Mouse (Mus musculus): ENCODE results near the gene Cyren. TPM values are rescaled to one million over a fixed set of nuclear protein-coding genes. Genes with fewer than 3 reads are reported as not detected.

Gene Cyren
- polyA plus RNA-seq (2015; fragmentation: Nextera tagmentation; extraction: Ambion mirVana): 8.6 and 9.2 TPM in 2 replicates

GRCm38 (mm10) chr6:34877509-34878321 is at the start of gene Cyren:
Cyren (minus strand) TSS chr6:34878060.
- Histone ChIP-seq H3K9me3 (no peaks in the 10 kb centered on the region), H3K4me3 (peak within 1 kb of the TSS; percentile 78), H3K9ac (peak within 1 kb of the TSS; percentile 94), H3K4me1 (peaks cover 47% of the 10 kb centered on the region), H3K4me2 (peak within 1 kb of the TSS; percentile 77), H3K36me3 (peaks cover 43% of the 10 kb centered on the region), H3K27ac (replicated peaks) (peak within 1 kb of the TSS; percentile 96), H3K27me3 (replicated peaks) (no peaks in the 10 kb centered on the region)
- whole genome bisulfite sequencing: under 1% methylated on average over 53 of the region's 56 CpGs
- ATAC-seq (ENCODE audit: extremely low read depth, insufficient number of reproducible peaks, low FRiP score, low TSS enrichment): peak; percentile 84

GRCm38 (mm10) chr6:34927594-34927993 is 49.7 kb upstream of the Cyren start:
- ATAC-seq (ENCODE audit: extremely low read depth, insufficient number of reproducible peaks, low FRiP score, low TSS enrichment): no peak
- WGBS: 90% methylated on average over 8 of the region's 8 CpGs
- Histone ChIP-seq H3K36me3 (no peaks in the 10 kb centered on the region), H3K27ac (replicated peaks) (no peak overlapping the region), H3K9ac (no peak overlapping the region), H3K27me3 (replicated peaks) (no peaks in the 10 kb centered on the region), H3K4me3 (no peak overlapping the region), H3K4me1 (no peaks in the 10 kb centered on the region), H3K9me3 (no peaks in the 10 kb centered on the region), H3K4me2 (no peak overlapping the region)

- WGBS: 40% methylated on average over 4 of the region's 4 CpGs
- no peaks in the 10 kb centered on the region for H3K9me3 ChIP-seq
- H3K4me1 ChIP-seq: no peaks in the 10 kb centered on the region
- no peak overlapping the region for H3K4me3 ChIP-seq
- H3K36me3 ChIP-seq: no peaks in the 10 kb centered on the region
- no peaks in the 10 kb centered on the region for H3K27me3 ChIP-seq (replicated peaks)
- no peak overlapping the region for H3K9ac ChIP-seq
- no peak overlapping the region for H3K27ac ChIP-seq (replicated peaks)
- ATAC-seq (ENCODE audit: extremely low read depth, insufficient number of reproducible peaks, low FRiP score, low TSS enrichment): no peak
- H3K4me2 ChIP-seq: no peak overlapping the region
These were observed 49.3 kb upstream of the Cyren start for GRCm38 (mm10) chr6:34927156-34927555.

- 47% methylated on average over 14 of the region's 14 CpGs for WGBS
- Histone ChIP-seq H3K4me1 (peaks cover 3% of the 10 kb centered on the region; the same call in 1 of the 2 replicates), H3K27ac (replicated peaks) (no peak overlapping the region), H3K9me3 (no peaks in the 10 kb centered on the region), H3K4me2 (no peak overlapping the region), H3K27me3 (replicated peaks) (no peaks in the 10 kb centered on the region), H3K4me3 (no peak overlapping the region), H3K9ac (no peak overlapping the region), H3K36me3 (no peaks in the 10 kb centered on the region)
- ATAC-seq (ENCODE audit: extremely low read depth, insufficient number of reproducible peaks, low FRiP score, low TSS enrichment): no peak
These were observed 44.1 kb upstream of the Cyren start for GRCm38 (mm10) chr6:34921941-34922340.

GRCm38 (mm10) chr6:34920631-34921030 is 42.8 kb upstream of the Cyren start:
- WGBS: 90% methylated on average over 12 of the region's 12 CpGs
- no peaks in the 10 kb centered on the region for H3K9me3 ChIP-seq
- no peaks in the 10 kb centered on the region for H3K27me3 ChIP-seq (replicated peaks)
- H3K9ac ChIP-seq: no peak overlapping the region
- ATAC-seq (ENCODE audit: extremely low read depth, insufficient number of reproducible peaks, low FRiP score, low TSS enrichment): no peak
- H3K27ac ChIP-seq (replicated peaks): no peak overlapping the region
- H3K4me1 ChIP-seq: peaks cover 3% of the 10 kb centered on the region; the same call in 1 of the 2 replicates
- H3K4me3 ChIP-seq: no peak overlapping the region
- H3K36me3 ChIP-seq: no peaks in the 10 kb centered on the region
- no peak overlapping the region for H3K4me2 ChIP-seq

GRCm38 (mm10) chr6:34919956-34920355 is 42.1 kb upstream of the Cyren start, which contains the start of gene Stra8:
Stra8 (plus strand) TSS chr6:34920163.
- no peaks in the 10 kb centered on the region for H3K27me3 ChIP-seq (replicated peaks)
- WGBS: 43% methylated on average over 10 of the region's 10 CpGs
- peaks cover 3% of the 10 kb centered on the region; the same call in 1 of the 2 replicates for H3K4me1 ChIP-seq
- no peak within 1 kb of the TSS for H3K9ac ChIP-seq
- H3K27ac ChIP-seq (replicated peaks): no peak within 1 kb of the TSS
- no peaks in the 10 kb centered on the region for H3K9me3 ChIP-seq
- no peak within 1 kb of the TSS for H3K4me2 ChIP-seq
- no peak for ATAC-seq (ENCODE audit: extremely low read depth, insufficient number of reproducible peaks, low FRiP score, low TSS enrichment)
- H3K36me3 ChIP-seq: no peaks in the 10 kb centered on the region
- no peak within 1 kb of the TSS for H3K4me3 ChIP-seq

- WGBS: 79% methylated on average over 7 of the region's 7 CpGs
- Histone ChIP-seq H3K4me1 (peaks cover 3% of the 10 kb centered on the region; the same call in 1 of the 2 replicates), H3K27ac (replicated peaks) (no peak overlapping the region), H3K4me3 (no peak overlapping the region), H3K27me3 (replicated peaks) (no peaks in the 10 kb centered on the region), H3K9ac (no peak overlapping the region), H3K36me3 (no peaks in the 10 kb centered on the region), H3K9me3 (no peaks in the 10 kb centered on the region), H3K4me2 (no peak overlapping the region)
- ATAC-seq (ENCODE audit: extremely low read depth, insufficient number of reproducible peaks, low FRiP score, low TSS enrichment): no peak
These were observed 41.3 kb upstream of the Cyren start for GRCm38 (mm10) chr6:34919146-34919545.

GRCm38 (mm10) chr6:34914462-34914861 is 36.6 kb upstream of the Cyren start:
- Histone ChIP-seq H3K4me2 (no peak overlapping the region), H3K36me3 (no peaks in the 10 kb centered on the region), H3K27me3 (replicated peaks) (no peaks in the 10 kb centered on the region), H3K27ac (replicated peaks) (no peak overlapping the region), H3K9me3 (no peaks in the 10 kb centered on the region), H3K9ac (no peak overlapping the region), H3K4me1 (peaks cover 10% of the 10 kb centered on the region), H3K4me3 (no peak overlapping the region)
- WGBS: 82% methylated on average over 3 of the region's 3 CpGs
- no peak for ATAC-seq (ENCODE audit: extremely low read depth, insufficient number of reproducible peaks, low FRiP score, low TSS enrichment)

GRCm38 (mm10) chr6:34913341-34914040 is 35.6 kb upstream of the Cyren start:
- H3K9ac ChIP-seq: no peak overlapping the region
- 75% methylated on average over 13 of the region's 13 CpGs for WGBS

GRCm38 (mm10) chr6:34910371-34911219 is 32.7 kb upstream of the Cyren start, which contains the start of gene Wdr91:
Wdr91 (minus strand) TSS chr6:34910876.
- peak within 1 kb of the TSS; percentile 86 for H3K4me3 ChIP-seq
- peak within 1 kb of the TSS; percentile 88 for H3K9ac ChIP-seq
- peaks cover 35% of the 10 kb centered on the region for H3K36me3 ChIP-seq
- H3K9me3 ChIP-seq: no peaks in the 10 kb centered on the region
- H3K4me2 ChIP-seq: peak within 1 kb of the TSS; percentile 87
- no peaks in the 10 kb centered on the region for H3K27me3 ChIP-seq (replicated peaks)
- peak within 1 kb of the TSS; percentile 91 for H3K27ac ChIP-seq (replicated peaks)
- under 1% methylated on average over 64 of the region's 64 CpGs for WGBS
- peaks cover 38% of the 10 kb centered on the region for H3K4me1 ChIP-seq
- peak; percentile 89 for ATAC-seq (ENCODE audit: extremely low read depth, insufficient number of reproducible peaks, low FRiP score, low TSS enrichment)

More at GRCm38 (mm10) chr6:34913341-34914040, 35.6 kb upstream of the Cyren start:
- H3K4me1 ChIP-seq: peaks cover 20% of the 10 kb centered on the region
- H3K4me2 ChIP-seq: no peak overlapping the region
- no peak for ATAC-seq (ENCODE audit: extremely low read depth, insufficient number of reproducible peaks, low FRiP score, low TSS enrichment)
- no peak overlapping the region for H3K27ac ChIP-seq (replicated peaks)
- peaks cover 8% of the 10 kb centered on the region for H3K36me3 ChIP-seq
- H3K4me3 ChIP-seq: no peak overlapping the region
- H3K9me3 ChIP-seq: no peaks in the 10 kb centered on the region
- no peaks in the 10 kb centered on the region for H3K27me3 ChIP-seq (replicated peaks)
